8 mouse cellular contexts compared by ENCODE assay signal in genomic region chr17:23737493-23738445, GRCm38 (mm10). TPM values are rescaled to one million over a fixed set of nuclear protein-coding genes. Genes with fewer than 3 reads are reported as not detected.
DNase-seq lines count a peak whose midpoint lies in the region; ATAC-seq and TF ChIP-seq lines count a peak whose summit lies in the region.

No protein-coding gene starts in this region.

- no peak for ATAC-seq in G1E (ENCODE audit: extremely low read depth, insufficient number of reproducible peaks, low FRiP score, poor library complexity, severe bottlenecking)
- no peak for ATAC-seq in hindbrain, embryonic 11.5 days (ENCODE audit: low FRiP score)
- ATAC-seq in midbrain, embryonic 16.5 days = no peak

- H3K4me1 ChIP-seq in kidney, adult 2 months (ENCODE audit: control insufficient read depth, insufficient read depth, low read length) = no peaks in the 10 kb centered on the region
- peaks cover 25% of the 10 kb centered on the region for H3K4me1 ChIP-seq in G1E (ENCODE audit: insufficient read depth, low read depth, low read length)
- peaks cover 7% of the 10 kb centered on the region for H3K4me1 ChIP-seq in hindbrain, embryonic 11.5 days (replicated peaks; ENCODE audit: control insufficient read depth, insufficient read depth, low read length)
- H3K4me1 ChIP-seq in midbrain, embryonic 16.5 days (ENCODE audit: control insufficient read depth, insufficient read depth, low read length) = peaks cover 25% of the 10 kb centered on the region

- no peak overlapping the region for H3K27ac ChIP-seq in kidney, adult 2 months (ENCODE audit: insufficient read depth, low read depth, low read length)
- no peak overlapping the region for H3K27ac ChIP-seq in hindbrain, embryonic 11.5 days (ENCODE audit: low read depth, low read length)
- H3K27ac ChIP-seq in midbrain, embryonic 16.5 days (ENCODE audit: low read length) = no peak overlapping the region

- H3K4me3 ChIP-seq in kidney, adult 2 months (ENCODE audit: insufficient read depth, low read depth, low read length) = no peak overlapping the region
- 0 out of 2 replicates have a peak overlapping the region, but pooled peaks have one; percentile 5 for H3K4me3 ChIP-seq in G1E (ENCODE audit: low read depth, low read length)
- no peak overlapping the region for H3K4me3 ChIP-seq in hindbrain, embryonic 11.5 days (ENCODE audit: low read depth, low read length)
- H3K4me3 ChIP-seq in midbrain, embryonic 16.5 days (ENCODE audit: low read depth, low read length) = 0 out of 2 replicates have a peak overlapping the region, but pooled peaks have one; percentile 6

- no peaks in the 10 kb centered on the region for H3K9me3 ChIP-seq in G1E (replicated peaks)
- H3K9me3 ChIP-seq in hindbrain, embryonic 11.5 days (ENCODE audit: control insufficient read depth, low read length) = no peaks in the 10 kb centered on the region
- H3K9me3 ChIP-seq in midbrain, embryonic 16.5 days (replicated peaks; ENCODE audit: control insufficient read depth, low read length, poor library complexity, severe bottlenecking) = no peaks in the 10 kb centered on the region

- peak overlapping the region; percentile 99; the same call in 1 of the 2 replicates for H3K4me2 ChIP-seq in hindbrain, embryonic 11.5 days (replicated peaks; ENCODE audit: low read depth, low read length)
- peak overlapping the region; percentile 91 for H3K4me2 ChIP-seq in midbrain, embryonic 16.5 days (ENCODE audit: low read length)

- H3K27me3 ChIP-seq in kidney, adult 2 months (replicated peaks; ENCODE audit: control insufficient read depth, insufficient read depth, low read length) = no peaks in the 10 kb centered on the region
- peaks cover 50% of the 10 kb centered on the region for H3K27me3 ChIP-seq in G1E (ENCODE audit: insufficient read depth, low read length)
- peaks cover 24% of the 10 kb centered on the region for H3K27me3 ChIP-seq in hindbrain, embryonic 11.5 days (ENCODE audit: control insufficient read depth, insufficient read depth, low read length)
- H3K27me3 ChIP-seq in midbrain, embryonic 16.5 days (ENCODE audit: control insufficient read depth, insufficient read depth, low read depth, low read length) = peaks cover 19% of the 10 kb centered on the region

- no peak for TF ChIP-seq CTCF in kidney, adult 2 months (conservative IDR thresholded peaks at IDR 0.05; ENCODE audit: insufficient read depth, insufficient read length, low read depth, low read length)
- TF ChIP-seq CTCF in G1E (IDR thresholded peaks at IDR 0.05; ENCODE audit: low read depth, low read length) = no peak

- WGBS in kidney, adult 2 months = 68% methylated on average over 15 of the region's 15 CpGs
- 59% methylated on average over 15 of the region's 15 CpGs for WGBS in hindbrain, embryonic 11.5 days
- WGBS in midbrain, embryonic 16.5 days = 59% methylated on average over 15 of the region's 15 CpGs

- DNase-seq in kidney, adult 2 months = peak; percentile 21
- no peak for DNase-seq in kidney, postnatal 14 days
- no peak for DNase-seq in G1E (ENCODE audit: low spot score)
- no peak for DNase-seq in hindbrain, embryonic 11.5 days (ENCODE audit: low spot score)
- no peak for DNase-seq in layer of hippocampus, adult 9-10 months (ENCODE audit: low spot score)
- no peak for DNase-seq in gastrocnemius, adult 18-20 months (ENCODE audit: low spot score)
- DNase-seq in thymus, postnatal 14 days = no peak

- H3K9ac ChIP-seq in hindbrain, embryonic 11.5 days (ENCODE audit: low read depth, low read length) = no peak overlapping the region
- peak overlapping the region; percentile 31; the same call in 1 of the 2 replicates for H3K9ac ChIP-seq in midbrain, embryonic 16.5 days (ENCODE audit: low read depth, low read length)

- no peaks in the 10 kb centered on the region for H3K36me3 ChIP-seq in kidney, adult 2 months (ENCODE audit: control insufficient read depth, insufficient read depth, low read length)
- H3K36me3 ChIP-seq in G1E (replicated peaks) = peaks cover 49% of the 10 kb centered on the region
- no peaks in the 10 kb centered on the region for H3K36me3 ChIP-seq in hindbrain, embryonic 11.5 days (ENCODE audit: control insufficient read depth, insufficient read depth, low read length)
- peaks cover 9% of the 10 kb centered on the region; the same call in 1 of the 2 replicates for H3K36me3 ChIP-seq in midbrain, embryonic 16.5 days (ENCODE audit: control insufficient read depth, insufficient read depth, low read length)

- no peak for TF ChIP-seq POLR2A in kidney, adult 2 months (IDR thresholded peaks at IDR 0.05; ENCODE audit: low read depth, low read length)

RNA-seq across cellular contexts. Expression of gene Paqr4, which starts 2.9 kb away (rescaled TPM):
- polyA plus RNA-seq in kidney, adult 2 months (2012; rRNA removed) = 9.7 and 10.8 TPM in 2 replicates
- total RNA-seq in G1E (2014; fragmentation: Nextera tagmentation) (0.39 and 1.9 TPM in 2 replicates), G1E (2017) (2.6 and 3.2 TPM in 2 replicates)
- polyA plus RNA-seq in G1E (2012) = 2.3 and 3.5 TPM in 2 replicates
- polyA plus RNA-seq in hindbrain, embryonic 11.5 days (2014; fragmentation: Nextera tagmentation; extraction: Ambion mirVana) = 28.0 and 28.9 TPM in 2 replicates
- 70.9 and 75.7 TPM in 2 replicates for polyA plus RNA-seq in midbrain, embryonic 16.5 days (2015; fragmentation: Nextera tagmentation; extraction: Ambion mirVana)
- total RNA-seq in gastrocnemius, adult 18-20 months (2021) = 1 to 10 TPM; 2.3 to 2.8 TPM

RNA-seq across cellular contexts. Expression of gene Kremen2, which starts 7.9 kb away (rescaled TPM):
- 0.17 and 0.27 TPM in 2 replicates for polyA plus RNA-seq in kidney, adult 2 months (2012; rRNA removed)
- not detected in 2 replicates for total RNA-seq in G1E (2014; fragmentation: Nextera tagmentation)
- 0.05 and 0.29 TPM in 2 replicates for total RNA-seq in G1E (2017)
- polyA plus RNA-seq in G1E (2012) = 1.2 and 1.4 TPM in 2 replicates
- 2.0 and 2.6 TPM in 2 replicates for polyA plus RNA-seq in hindbrain, embryonic 11.5 days (2014; fragmentation: Nextera tagmentation; extraction: Ambion mirVana)
- 1.6 and 1.8 TPM in 2 replicates for polyA plus RNA-seq in midbrain, embryonic 16.5 days (2015; fragmentation: Nextera tagmentation; extraction: Ambion mirVana)
- not detected for total RNA-seq in gastrocnemius, adult 18-20 months (2021)

RNA-seq across cellular contexts. Expression of gene Pkmyt1, which starts 11.6 kb away (rescaled TPM):
- polyA plus RNA-seq in kidney, adult 2 months (2012; rRNA removed) = 4.1 and 5.2 TPM in 2 replicates
- total RNA-seq in G1E (2014; fragmentation: Nextera tagmentation) = 33.5 and 41.1 TPM in 2 replicates
- 10.8 and 12.9 TPM in 2 replicates for total RNA-seq in G1E (2017)
- 125 and 147 TPM in 2 replicates for polyA plus RNA-seq in G1E (2012)
- 30.2 and 31.3 TPM in 2 replicates for polyA plus RNA-seq in hindbrain, embryonic 11.5 days (2014; fragmentation: Nextera tagmentation; extraction: Ambion mirVana)
- polyA plus RNA-seq in midbrain, embryonic 16.5 days (2015; fragmentation: Nextera tagmentation; extraction: Ambion mirVana) = 17.9 and 19.7 TPM in 2 replicates
- under 1 TPM; 0.32 to 0.57 TPM for total RNA-seq in gastrocnemius, adult 18-20 months (2021)

RNA-seq across cellular contexts. Expression of gene 1520401A03Rik, which starts 15.2 kb away (rescaled TPM):
- 0.05 TPM in 1 of 2 replicates, not detected in the other for polyA plus RNA-seq in kidney, adult 2 months (2012; rRNA removed)
- not detected in 2 replicates for total RNA-seq in G1E (2014; fragmentation: Nextera tagmentation)
- 0.05 TPM in 1 of 2 replicates, not detected in the other for total RNA-seq in G1E (2017)
- polyA plus RNA-seq in G1E (2012) = 0.02 TPM in 1 of 2 replicates, not detected in the other
- polyA plus RNA-seq in hindbrain, embryonic 11.5 days (2014; fragmentation: Nextera tagmentation; extraction: Ambion mirVana) = 0.08 TPM in 1 of 2 replicates, not detected in the other
- polyA plus RNA-seq in midbrain, embryonic 16.5 days (2015; fragmentation: Nextera tagmentation; extraction: Ambion mirVana) = 0.07 and 0.19 TPM in 2 replicates
- not detected for total RNA-seq in gastrocnemius, adult 18-20 months (2021)

RNA-seq across cellular contexts. Expression of gene Flywch1, which starts 33.6 kb away (rescaled TPM):
- polyA plus RNA-seq in kidney, adult 2 months (2012; rRNA removed) = 41.7 and 45.2 TPM in 2 replicates
- 11.9 and 14.1 TPM in 2 replicates for total RNA-seq in G1E (2014; fragmentation: Nextera tagmentation)
- 18.2 and 22.3 TPM in 2 replicates for total RNA-seq in G1E (2017)
- 42.7 and 44.6 TPM in 2 replicates for polyA plus RNA-seq in G1E (2012)
- 127 and 135 TPM in 2 replicates for polyA plus RNA-seq in hindbrain, embryonic 11.5 days (2014; fragmentation: Nextera tagmentation; extraction: Ambion mirVana)
- polyA plus RNA-seq in midbrain, embryonic 16.5 days (2015; fragmentation: Nextera tagmentation; extraction: Ambion mirVana) = 205 and 220 TPM in 2 replicates
- total RNA-seq in gastrocnemius, adult 18-20 months (2021) = 10 to 100 TPM; 50.0 to 59.2 TPM

Comparison
In these comparisons a context has a peak if more than half of its experiments do, and no peak if none do; other contexts are left out.
1. H3K4me3 ChIP-seq: peak in G1E (single experiment) and midbrain, embryonic 16.5 days (single experiment); none in kidney, adult 2 months (single experiment) and hindbrain, embryonic 11.5 days (single experiment).